Mouse (Mus musculus) thymus, adult 2 months (tissue): Measurements from ENCODE around the gene Ccdc71l. TPM values are rescaled to one million over a fixed set of nuclear protein-coding genes. Genes with fewer than 3 reads are reported as not detected.

ENCODE experiments used
- DNase-seq: peaks from one replicate; pipeline ENCODE4 v3.0.0; 2021
- H3K27ac ChIP-seq: fragments of 200-500 bp; 2 replicates; pipeline ENCODE4 v1.5.1; 2012; ENCODE audit warnings: low read length, control low read depth; ENCODE audit not compliant: control insufficient read depth, insufficient read depth
- H3K27me3 ChIP-seq: fragments of 200-500 bp; 2 replicates; pipeline ENCODE4 v1.6.1; 2012; ENCODE audit warnings: mild to moderate bottlenecking, low read length, moderate library complexity, mixed read lengths; ENCODE audit not compliant: control insufficient read depth, insufficient read depth
- H3K36me3 ChIP-seq: fragments of 200-500 bp; 2 replicates; pipeline ENCODE4 v1.6.1; 2012; ENCODE audit warnings: mild to moderate bottlenecking, low read length, moderate library complexity; ENCODE audit not compliant: control insufficient read depth, insufficient read depth
- H3K4me1 ChIP-seq: fragments of 200-500 bp; replicated peaks from 2 replicates; pipeline ENCODE4 v1.6.1; 2012; ENCODE audit warnings: low read length; ENCODE audit not compliant: control insufficient read depth, insufficient read depth
- H3K4me3 ChIP-seq: fragments of 200-500 bp; 2 replicates; pipeline ENCODE4 v1.5.1; 2012; ENCODE audit warnings: mild to moderate bottlenecking, low read length, control low read depth, moderate library complexity; ENCODE audit not compliant: control insufficient read depth, insufficient read depth
- CTCF ChIP-seq: fragments of 200-500 bp; IDR thresholded peaks from 2 replicates; pipeline ENCODE4 v1.5.1; 2012; ENCODE audit warnings: mild to moderate bottlenecking, control low read depth, low read length, moderate library complexity, borderline replicate concordance; ENCODE audit not compliant: control insufficient read depth, poor library complexity, insufficient read depth; ENCODE audit errors: extremely low read depth
- POLR2A ChIP-seq: fragments of 200-500 bp; IDR thresholded peaks from 2 replicates; pipeline ENCODE4 v1.6.1; 2012; ENCODE audit warnings: mild to moderate bottlenecking, low read length, control low read depth, moderate library complexity; ENCODE audit not compliant: control insufficient read depth, poor library complexity, insufficient read depth; ENCODE audit errors: extremely low read depth
- WGBS: fragments of 180-500 bp; shearing (Covaris S2); methylation state at CpG from one replicate; pipeline ENCODE4 v1.1.7; 2018; 5-methylcytosine and 5-hydroxymethylcytosine counted together
- polyA plus RNA-seq: library from polyadenylated mRNA; depleted of rRNA; stranded (reverse); fragments of >200 nt; gene quantifications from 2 replicates; pipeline ENCODE4 v1.2.3, GENCODE M21; 2012; rRNA removed

Ccdc71l gene
- polyA plus RNA-seq, 1 experiment: 21.3 TPM

- no peaks in the 10 kb centered on the region for H3K36me3 ChIP-seq
- peaks cover 5% of the 10 kb centered on the region for H3K4me1 ChIP-seq
- WGBS: 3% methylated on average over 67 of the region's 67 CpGs
- peak overlapping the region; percentile 53 for H3K27ac ChIP-seq
- peak overlapping the region; percentile 89 for H3K4me3 ChIP-seq
- H3K27me3 ChIP-seq: no peaks in the 10 kb centered on the region
- TF ChIP-seq CTCF (peak; percentile 92), POLR2A (peak; percentile 42; the same call in 1 of the 2 replicates)
- DNase-seq: peak; percentile 89
These were observed 807 bp downstream of the Ccdc71l start for GRCm38 (mm10) chr12:32379296-32379725.

GRCm38 (mm10) chr12:32379731-32380130, 1.2 kb downstream of the Ccdc71l start:
- under 1% methylated on average over 28 of the region's 28 CpGs for WGBS
- Histone ChIP-seq H3K36me3 (no peaks in the 10 kb centered on the region), H3K27ac (no peak overlapping the region), H3K27me3 (no peaks in the 10 kb centered on the region), H3K4me1 (peaks cover 5% of the 10 kb centered on the region), H3K4me3 (peak overlapping the region; percentile 89)
- TF ChIP-seq POLR2A (no peak), CTCF (no peak)
- no peak for DNase-seq

- H3K4me1 ChIP-seq: peaks cover 5% of the 10 kb centered on the region
- H3K27me3 ChIP-seq: no peaks in the 10 kb centered on the region
- WGBS: 93% methylated on average over 3 of the region's 3 CpGs
- no peak overlapping the region for H3K27ac ChIP-seq
- H3K4me3 ChIP-seq: no peak overlapping the region
- TF ChIP-seq CTCF (no peak), POLR2A (no peak)
- DNase-seq: no peak
- no peaks in the 10 kb centered on the region for H3K36me3 ChIP-seq
These were observed 2.0 kb downstream of the Ccdc71l start for GRCm38 (mm10) chr12:32380457-32380856.

GRCm38 (mm10) chr12:32381011-32381410, 2.5 kb downstream of the Ccdc71l start:
- TF ChIP-seq CTCF (no peak), POLR2A (no peak)
- no peak overlapping the region for H3K27ac ChIP-seq
- peaks cover 5% of the 10 kb centered on the region for H3K4me1 ChIP-seq
- H3K36me3 ChIP-seq: no peaks in the 10 kb centered on the region
- WGBS: 94% methylated on average over 2 of the region's 2 CpGs
- H3K27me3 ChIP-seq: no peaks in the 10 kb centered on the region
- no peak overlapping the region for H3K4me3 ChIP-seq
- no peak for DNase-seq

- TF ChIP-seq POLR2A: no peak
- TF ChIP-seq CTCF: no peak
- H3K4me1 ChIP-seq: no peaks in the 10 kb centered on the region
- no peak overlapping the region for H3K27ac ChIP-seq
- H3K4me3 ChIP-seq: no peak overlapping the region
- no peaks in the 10 kb centered on the region for H3K27me3 ChIP-seq
- no peaks in the 10 kb centered on the region for H3K36me3 ChIP-seq
- 38% methylated on average over 1 of the region's 1 CpGs for WGBS
- no peak for DNase-seq
These were observed 41.0 kb downstream of the Ccdc71l start for GRCm38 (mm10) chr12:32419537-32419936.

- Histone ChIP-seq H3K4me1 (no peaks in the 10 kb centered on the region), H3K4me3 (no peak overlapping the region), H3K27me3 (no peaks in the 10 kb centered on the region), H3K27ac (no peak overlapping the region), H3K36me3 (no peaks in the 10 kb centered on the region)
- no peak for DNase-seq
- TF ChIP-seq CTCF: no peak
- no peak for TF ChIP-seq POLR2A
These were observed 49.3 kb downstream of the Ccdc71l start for GRCm38 (mm10) chr12:32427832-32428231.

GRCm38 (mm10) chr12:32431004-32431403, 52.5 kb downstream of the Ccdc71l start:
- TF ChIP-seq POLR2A: no peak
- TF ChIP-seq CTCF: no peak
- H3K4me3 ChIP-seq: no peak overlapping the region
- WGBS: 19% methylated on average over 1 of the region's 1 CpGs
- DNase-seq: no peak
- no peak overlapping the region for H3K27ac ChIP-seq
- no peaks in the 10 kb centered on the region for H3K36me3 ChIP-seq
- no peaks in the 10 kb centered on the region for H3K27me3 ChIP-seq
- H3K4me1 ChIP-seq: no peaks in the 10 kb centered on the region

Other genes with a start within 250 kb of the Ccdc71l start
- gene Pik3cg, start 170.0 kb upstream of the Ccdc71l start, polyA plus RNA-seq: 37.6 and 42.4 TPM in 2 replicates